Comparison of ENCODE assay signal across 8 mouse cellular contexts in the genomic region with DNA sequence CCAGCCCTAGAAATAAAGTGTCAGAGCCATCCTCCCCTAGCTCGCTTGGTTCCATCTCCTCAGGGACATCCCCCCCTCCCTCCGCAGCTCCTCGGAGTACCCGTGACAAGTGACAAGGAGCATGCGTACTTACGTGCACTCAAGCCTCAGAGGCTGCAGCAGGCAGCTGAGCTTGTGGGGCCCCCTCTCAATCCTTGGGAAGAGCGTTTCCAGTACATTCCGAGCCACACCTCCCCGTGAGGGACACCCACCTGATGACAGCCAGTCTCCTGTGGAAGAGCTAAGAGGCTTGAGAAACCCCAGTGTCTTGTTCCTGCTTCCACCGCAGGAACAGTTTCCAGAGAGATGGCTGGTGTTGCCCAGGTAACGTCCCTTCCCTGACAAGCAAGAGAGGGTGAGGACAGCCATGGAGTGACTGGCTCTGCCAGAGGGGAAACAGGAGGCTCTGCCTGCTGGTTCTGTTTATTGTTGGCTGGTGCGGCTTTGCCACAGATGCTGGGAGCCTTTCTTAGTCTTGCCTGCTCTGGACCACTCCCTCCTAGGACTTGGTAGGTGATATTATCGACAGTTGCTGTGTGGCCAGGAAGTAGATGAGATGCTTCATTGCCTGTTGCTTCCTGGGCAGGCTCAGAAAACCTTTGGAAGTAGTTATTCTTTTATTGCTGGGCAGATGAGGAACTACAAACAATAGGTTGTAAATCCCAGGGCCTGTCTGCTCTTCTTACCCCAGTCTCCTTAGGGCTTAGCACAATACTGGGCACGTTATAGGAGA.
DNase-seq lines count a peak whose midpoint lies in the region; ATAC-seq and TF ChIP-seq lines count a peak whose summit lies in the region.

No protein-coding gene starts in this region.

- no peak for TF ChIP-seq CTCF in layer of hippocampus, adult 2 months (conservative IDR thresholded peaks at IDR 0.05)

- no peaks in the 10 kb centered on the region for H3K9me3 ChIP-seq in forebrain, embryonic 13.5 days (replicated peaks)

- H3K4me1 ChIP-seq in forebrain, embryonic 13.5 days, result peaks cover 42% of the 10 kb centered on the region

- ATAC-seq in forebrain, embryonic 13.5 days, result peak; percentile 38

- no peak overlapping the region for H3K9ac ChIP-seq in forebrain, embryonic 13.5 days

- H3K36me3 ChIP-seq in forebrain, embryonic 13.5 days (ENCODE audit: poor library complexity, severe bottlenecking), result no peaks in the 10 kb centered on the region

- no peaks in the 10 kb centered on the region for H3K27me3 ChIP-seq in forebrain, embryonic 13.5 days

- peak overlapping the region; percentile 29; the same call in 1 of the 2 replicates for H3K4me3 ChIP-seq in layer of hippocampus, adult 2 months
- no peak overlapping the region for H3K4me3 ChIP-seq in forebrain, embryonic 13.5 days

- WGBS in forebrain, embryonic 13.5 days, result 56% methylated on average over 14 of the region's 14 CpGs

- peak in 1 of 2 experiments; percentile 39 for DNase-seq in layer of hippocampus, adult 2 months (ENCODE audit: low spot score in 2 of 2)
- no peak for DNase-seq in layer of hippocampus, postnatal 25 days (ENCODE audit: extremely low spot score in 1 of 2, low spot score in 1 of 2)
- DNase-seq in kidney, postnatal 4 days, result peak; percentile 31 to 41
- DNase-seq in retina, postnatal 1 day, result peak; percentile 72
- DNase-seq in cerebellum, postnatal 4 days (ENCODE audit: low spot score in 2 of 2), result no peak
- DNase-seq in MN1 (ENCODE audit: low spot score), result no peak
- no peak for DNase-seq in thymus, adult 18-20 months

- peak overlapping the region; percentile 27 for H3K4me2 ChIP-seq in forebrain, embryonic 13.5 days

- H3K27ac ChIP-seq in layer of hippocampus, adult 2 months, result peak overlapping the region; percentile 68
- H3K27ac ChIP-seq in forebrain, embryonic 13.5 days, result peak overlapping the region; percentile 78

Comparison
In these comparisons a context has a peak if more than half of its experiments do, and no peak if none do; other contexts are left out.
1. DNase-seq: peak in kidney, postnatal 4 days (2 of 2) and retina, postnatal 1 day (single experiment); none in layer of hippocampus, postnatal 25 days (0 of 2), cerebellum, postnatal 4 days (0 of 2), MN1 (single experiment) and thymus, adult 18-20 months (0 of 2).